Mouse (Mus musculus) left cerebral cortex, adult 8-10 months (tissue): ENCODE results near the gene Asf1b. TPM values are rescaled to one million over a fixed set of nuclear protein-coding genes. Genes with fewer than 3 reads are reported as not detected.
A peak's percentile ranks its signal among the peaks of the same experiment; 100 is the strongest.
"Not testable (repeated sequence)": the region's sequence is repeated elsewhere in the genome, so short reads cannot be mapped to it uniquely, and the experiment has no call there.

Experiments used
- DNase-seq, 2 experiments: peaks; one replicate each; pipeline ENCODE4 v3.0.0; 2022; ENCODE audit warnings: low spot score in 2 of 2
- total RNA-seq, 4 experiments: library from RNA; stranded (reverse); gene quantifications; 2 replicates each; pipeline ENCODE4 v1.2.4; 2022

Asf1b gene
- total RNA-seq, 4 experiments from 2014 or later: 0.83 to 1.1 (median 1.0) TPM

GRCm38 (mm10) chr8:83995973-83996372 is 40.7 kb downstream of the Asf1b start:
- peak in 1 of 2 experiments; percentile 38 for DNase-seq

GRCm38 (mm10) chr8:83996567-83997505 is 41.5 kb downstream of the Asf1b start:
- peak; percentile 67 to 75 for DNase-seq

GRCm38 (mm10) chr8:83997511-83998141 is 42.3 kb downstream of the Asf1b start, which contains the start of gene Samd1:
Gene Samd1, plus strand, starts transcription at chr8:83997672.
- peak in 1 of 2 experiments; percentile 57 for DNase-seq

GRCm38 (mm10) chr8:83998231-83999056 is 43.1 kb downstream of the Asf1b start:
- DNase-seq: peak in 1 of 2 experiments; percentile 53

GRCm38 (mm10) chr8:83999057-83999705 is 43.9 kb downstream of the Asf1b start:
- peak in 1 of 2 experiments; percentile 38 for DNase-seq

GRCm38 (mm10) chr8:83999825-84000224 is 44.5 kb downstream of the Asf1b start:
- DNase-seq: no peak

GRCm38 (mm10) chr8:84001281-84002000 is 46.1 kb downstream of the Asf1b start, which contains the start of gene 1700067K01Rik:
Gene 1700067K01Rik, plus strand, starts transcription at chr8:84001502.
- no peak for DNase-seq

GRCm38 (mm10) chr8:84002957-84003611 is 47.8 kb downstream of the Asf1b start:
- no peak for DNase-seq

- no peak for DNase-seq
These were observed 48.4 kb downstream of the Asf1b start for GRCm38 (mm10) chr8:84003612-84004246.

- peak; percentile 87 to 94 for DNase-seq
These were observed 49.4 kb downstream of the Asf1b start for GRCm38 (mm10) chr8:84004533-84005201.

- DNase-seq: not testable (repeated sequence)
These were observed 50.2 kb downstream of the Asf1b start for GRCm38 (mm10) chr8:84005502-84005901.

- DNase-seq: no peak
These were observed 53.1 kb downstream of the Asf1b start for GRCm38 (mm10) chr8:84008362-84008761.

- peak; percentile 64 to 81 for DNase-seq
These were observed 54.6 kb downstream of the Asf1b start for GRCm38 (mm10) chr8:84009876-84010275.

GRCm38 (mm10) chr8:84010625-84011611 is 55.6 kb downstream of the Asf1b start:
- peak in 1 of 2 experiments; percentile 54 for DNase-seq

GRCm38 (mm10) chr8:84011705-84012498 is 56.6 kb downstream of the Asf1b start, which contains the start of gene 2210011C24Rik:
Gene 2210011C24Rik, minus strand, starts transcription at chr8:84012171.
- DNase-seq: no peak

GRCm38 (mm10) chr8:84012499-84013165 is 57.3 kb downstream of the Asf1b start:
- DNase-seq: no peak
